Mouse (Mus musculus): Measurements from ENCODE around the gene Fnbp1l.

The Fnbp1l gene

GRCm38 (mm10) chr3:122494764-122495163 is 124.8 kb downstream of the Fnbp1l start:
- DNase-seq (ENCODE audit: low read depth, low spot score): no peak

DNA sequence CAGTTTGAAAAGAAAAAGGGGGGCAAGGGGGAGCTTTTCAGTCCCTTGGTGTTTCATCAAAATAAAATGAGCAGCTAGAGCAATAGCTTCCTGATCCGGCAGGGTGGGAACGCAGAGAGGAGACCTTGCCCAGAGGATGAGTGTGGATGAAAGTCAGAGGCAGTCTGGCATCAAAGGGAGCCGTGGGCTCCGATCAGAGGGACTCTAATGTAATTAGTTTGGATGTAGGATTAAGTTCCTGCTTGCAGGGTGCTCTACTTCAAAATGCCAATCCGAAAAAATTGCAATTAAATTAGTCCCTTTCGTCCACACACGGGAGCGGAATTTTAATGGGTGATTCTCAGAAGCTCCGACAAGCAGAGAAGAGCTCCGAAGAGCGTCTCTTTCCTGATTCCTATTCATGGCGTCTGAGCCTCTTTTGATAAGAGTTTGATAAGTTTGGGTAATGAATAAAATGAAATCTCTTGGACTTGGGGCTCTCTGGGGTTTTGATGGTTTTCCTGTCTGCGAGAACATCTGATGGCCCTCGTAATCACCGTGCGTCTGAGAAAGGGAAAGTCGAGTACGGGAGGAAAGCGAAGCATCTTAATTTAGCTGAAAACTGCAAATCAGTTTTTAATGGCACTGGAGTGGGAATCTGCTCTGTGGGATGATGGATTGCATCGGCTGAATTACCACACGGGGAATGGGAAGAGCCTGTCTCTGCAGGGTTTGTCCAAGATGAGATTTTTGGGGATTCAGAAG is 126.5 kb downstream of the Fnbp1l start:
- no peak for DNase-seq (ENCODE audit: low read depth, low spot score)

- no peak for DNase-seq (ENCODE audit: low read depth, low spot score)
Observed at GRCm38 (mm10) chr3:122492006-122492405, 127.5 kb downstream of the Fnbp1l start.

DNA sequence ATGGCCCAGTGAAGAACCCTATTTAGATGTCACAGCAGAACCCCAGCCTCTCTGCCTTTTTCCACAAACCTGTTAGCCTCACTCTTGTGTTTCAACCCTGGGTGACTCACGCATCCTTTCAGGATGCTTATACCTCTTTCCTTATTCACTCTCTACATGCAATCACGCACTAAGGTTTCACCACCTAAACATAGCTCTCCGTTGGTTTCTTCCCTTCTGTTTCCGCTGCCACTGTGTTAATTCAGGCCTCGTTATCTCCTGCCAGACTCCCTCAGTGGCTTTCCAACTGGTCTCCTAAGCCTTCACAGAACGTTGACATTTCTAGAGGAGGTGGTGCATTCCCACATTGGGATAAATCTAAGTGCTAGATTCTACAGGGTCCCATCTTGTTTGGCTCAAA is 128.9 kb downstream of the Fnbp1l start:
- DNase-seq (ENCODE audit: low read depth, low spot score): no peak

Data from retina, postnatal 7 days (tissue).